Mouse (Mus musculus) 3134 (cell line): Measurements from ENCODE around the gene Tmem131l.
A peak's percentile ranks its signal among the peaks of the same experiment; 100 is the strongest.

Source experiments
- DNase-seq: peaks from one replicate; pipeline ENCODE4 v3.0.0-alpha.2; 2011; ENCODE audit warnings: low spot score; ENCODE audit not compliant: insufficient read length; ENCODE audit errors: extremely low read depth

Tmem131l gene

DNA sequence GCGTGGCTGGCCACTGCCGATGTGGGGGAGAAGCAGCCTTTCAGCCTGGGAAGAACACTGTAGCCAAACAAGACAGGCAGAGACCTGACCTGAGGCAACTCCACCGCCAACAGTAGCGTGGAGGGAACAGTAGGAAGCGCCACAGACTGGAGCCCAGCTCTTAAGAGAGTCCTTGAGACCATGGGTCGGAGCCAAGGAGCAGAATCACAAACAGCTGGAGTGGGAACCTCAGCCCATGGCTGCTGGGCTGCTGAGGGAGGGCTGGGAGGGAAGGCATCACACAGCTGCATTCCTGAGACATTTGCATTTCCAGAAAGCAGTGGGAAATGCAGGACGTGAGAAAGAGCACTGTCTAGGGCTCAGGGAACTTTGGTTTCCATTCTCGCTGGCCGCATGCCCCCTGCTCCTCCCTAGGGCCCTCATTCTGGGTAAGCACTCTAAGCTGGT, 8.8 kb upstream of the Tmem131l start:
- peak; percentile 16 for DNase-seq

DNA sequence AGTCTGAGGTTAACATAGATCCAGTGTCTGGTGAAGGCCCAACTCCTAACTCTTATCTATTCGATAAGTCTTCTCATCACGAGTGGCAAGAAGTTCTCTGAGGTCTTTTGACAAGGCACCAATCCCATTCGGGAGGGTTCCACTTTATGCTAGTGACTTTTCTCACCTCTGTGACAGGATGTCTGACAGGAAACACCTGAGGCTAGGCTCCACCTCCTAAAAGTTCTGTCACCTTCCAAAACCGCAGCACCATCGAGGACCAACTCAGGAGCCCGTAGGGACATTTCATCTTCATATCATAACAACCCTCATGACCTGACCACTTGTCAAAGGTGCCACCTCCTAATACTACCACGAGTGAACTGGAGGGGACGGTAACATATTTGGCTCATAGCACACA, 6.2 kb upstream of the Tmem131l start:
- no peak for DNase-seq

DNA sequence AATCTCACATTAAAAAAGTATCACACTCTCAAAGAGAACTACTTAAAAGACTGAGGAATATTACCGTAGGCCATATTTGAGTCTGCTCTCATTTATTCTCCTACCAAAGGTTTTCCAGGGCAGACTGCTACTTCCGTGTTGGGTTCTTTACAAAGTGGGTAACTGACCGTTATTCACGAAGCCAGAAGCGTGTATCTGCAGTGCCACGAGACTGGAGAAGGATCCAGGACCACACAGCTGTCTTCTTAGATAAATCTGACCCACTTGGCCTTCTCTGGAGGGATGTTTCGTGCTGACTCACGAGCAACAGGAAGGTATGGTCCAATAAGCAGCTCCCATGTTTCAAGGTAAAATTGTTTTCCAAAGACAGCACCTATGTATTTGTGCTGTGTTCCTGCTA, 1.8 kb upstream of the Tmem131l start:
- DNase-seq: no peak

DNA sequence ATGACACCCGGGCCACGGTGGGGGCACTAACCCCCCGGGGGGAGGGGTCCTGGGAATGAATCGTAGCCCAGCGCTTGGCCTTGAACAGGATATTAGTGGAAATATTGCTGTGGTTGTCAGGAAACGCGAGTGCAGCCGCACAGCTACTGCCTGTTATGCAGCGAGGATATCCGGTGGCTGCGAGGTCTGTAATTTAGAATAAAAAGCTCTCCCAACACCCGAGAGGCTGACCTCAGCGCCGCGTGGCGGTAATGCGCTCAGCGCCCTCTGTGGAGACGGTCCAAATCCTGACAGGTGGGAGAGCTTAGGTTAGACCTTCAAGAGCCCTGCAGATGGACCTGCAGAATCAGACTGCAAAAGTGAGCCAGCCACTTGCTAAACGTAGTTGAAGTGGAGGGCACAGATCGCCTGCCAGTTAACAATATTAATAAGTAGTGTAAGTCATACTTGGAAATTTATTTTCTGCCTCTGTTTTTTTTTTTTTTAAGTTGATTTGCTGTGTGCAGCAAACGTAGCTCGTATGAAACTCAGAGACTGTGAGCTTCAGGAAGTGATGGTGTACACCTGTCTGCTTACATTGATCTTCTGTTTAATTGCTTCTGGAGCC, 604 bp upstream of the Tmem131l start:
- DNase-seq: peak; percentile 77

DNA sequence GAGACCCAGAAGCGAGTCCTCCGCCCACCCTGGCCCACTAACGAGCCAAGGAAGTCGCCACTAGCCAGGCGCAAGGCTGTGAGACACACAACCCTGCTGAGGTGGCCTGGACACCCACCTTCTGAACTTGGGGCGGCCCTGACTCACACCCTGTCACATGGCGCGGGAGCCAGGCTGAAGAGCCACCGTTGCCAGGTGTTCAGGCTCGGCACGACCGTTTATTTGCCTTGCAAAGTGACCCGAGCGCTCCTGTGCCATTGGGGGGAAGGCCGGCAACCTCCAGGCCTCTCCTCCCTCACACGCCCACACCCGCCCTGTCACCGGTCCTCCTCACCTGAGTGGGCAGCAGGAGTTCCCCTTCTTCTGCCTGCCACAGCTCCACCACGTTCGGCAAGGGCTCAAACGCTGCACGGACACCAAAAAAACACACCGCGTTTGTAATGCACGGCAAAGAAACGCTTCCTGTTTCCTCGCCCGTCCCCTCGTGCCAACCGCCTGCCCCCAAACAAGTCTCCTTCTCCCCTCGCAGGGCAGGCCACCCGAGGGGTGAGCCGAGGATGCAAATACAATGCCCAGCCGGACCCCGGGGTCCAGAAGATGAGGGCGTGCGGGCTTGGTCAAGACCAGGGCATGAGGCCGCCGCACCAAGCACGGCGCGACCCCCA, 862 bp downstream of the Tmem131l start:
- DNase-seq: peak; percentile 73

DNA sequence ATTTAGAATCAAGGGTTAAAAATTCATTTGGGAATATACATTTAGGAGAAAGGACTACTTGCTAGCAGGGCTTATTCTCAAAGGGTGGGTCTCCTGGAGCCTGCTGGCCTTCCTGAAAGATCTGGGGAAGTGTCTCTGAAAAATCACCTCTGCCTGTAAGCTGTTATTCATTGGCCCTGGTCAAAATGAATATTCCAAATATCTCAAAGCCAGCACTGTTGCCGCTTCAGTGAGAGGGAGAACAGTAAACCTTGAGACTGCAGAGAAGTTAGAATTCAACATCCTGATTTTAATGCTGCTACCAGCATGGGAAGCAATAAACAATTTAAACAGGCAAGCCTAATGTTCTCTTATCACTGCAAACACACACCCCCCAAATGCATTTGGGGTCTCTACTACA, 1.8 kb downstream of the Tmem131l start:
- DNase-seq: no peak

DNA sequence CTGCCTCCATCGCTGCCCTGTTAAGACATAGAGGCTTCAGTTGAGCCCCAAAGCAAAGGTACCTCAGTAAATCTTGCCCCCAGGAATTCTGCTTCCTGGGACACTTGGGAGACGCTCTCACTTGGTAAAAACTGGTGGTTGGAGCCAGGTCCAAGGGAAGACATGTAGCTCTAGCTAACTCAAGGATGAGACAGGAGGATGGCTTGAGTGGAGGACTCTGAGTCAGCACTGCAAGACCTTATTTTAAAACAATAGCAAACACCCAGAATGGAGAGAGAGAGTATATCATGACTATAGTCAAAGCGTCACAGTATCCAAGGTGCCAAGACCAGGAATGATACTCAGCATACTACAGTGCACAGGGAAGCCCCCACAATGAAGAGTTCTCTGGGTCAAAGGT, 2.4 kb downstream of the Tmem131l start:
- DNase-seq: no peak

DNA sequence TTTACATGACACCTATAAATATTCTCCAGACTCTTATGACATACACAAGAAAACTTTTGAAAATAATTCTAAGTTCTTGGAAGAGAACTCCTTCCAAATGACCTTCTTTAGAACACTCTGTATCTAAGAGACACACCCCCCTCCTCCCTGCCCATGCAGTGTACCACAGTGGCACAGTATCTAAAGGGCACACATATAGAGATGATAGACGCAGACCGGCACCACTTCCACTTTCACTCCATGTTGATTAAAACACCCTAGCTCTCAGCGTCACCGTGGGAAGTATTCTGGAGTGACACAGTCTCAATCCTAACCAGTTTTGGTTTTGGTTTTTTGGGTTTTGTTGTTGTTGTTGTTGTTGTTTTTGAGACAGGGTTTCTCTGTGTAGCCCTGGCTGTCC, 3.1 kb downstream of the Tmem131l start:
- DNase-seq: no peak

DNA sequence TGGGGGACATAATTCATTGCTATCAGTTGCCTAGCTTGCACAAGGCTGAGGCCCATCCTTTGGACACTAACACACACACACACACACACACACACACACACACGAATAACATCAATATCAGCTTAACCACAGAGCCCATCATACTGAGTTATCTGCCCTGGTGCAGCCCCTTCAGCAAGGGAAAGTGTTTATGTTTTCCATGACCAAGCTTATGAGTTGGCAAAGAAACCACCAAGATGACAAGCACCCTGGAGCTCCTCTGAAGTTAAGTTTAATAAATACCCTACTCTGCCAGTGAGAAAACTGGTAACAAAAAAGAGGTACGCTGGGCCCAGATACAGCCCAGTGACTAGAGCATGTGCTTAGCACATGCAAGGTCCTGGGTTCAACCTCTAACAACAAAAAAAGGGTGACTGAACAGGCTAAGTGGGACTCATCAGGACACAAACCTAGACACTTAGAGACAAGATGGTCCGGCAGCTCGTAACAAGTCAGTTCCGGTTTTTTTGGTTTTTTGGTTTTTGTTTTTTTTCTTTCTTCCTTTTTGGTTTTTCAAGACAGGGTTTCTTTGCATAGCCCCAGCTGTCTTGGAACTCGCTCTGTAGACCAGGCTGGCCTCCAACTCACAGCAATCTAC, 4.1 kb downstream of the Tmem131l start:
- no peak for DNase-seq

DNA sequence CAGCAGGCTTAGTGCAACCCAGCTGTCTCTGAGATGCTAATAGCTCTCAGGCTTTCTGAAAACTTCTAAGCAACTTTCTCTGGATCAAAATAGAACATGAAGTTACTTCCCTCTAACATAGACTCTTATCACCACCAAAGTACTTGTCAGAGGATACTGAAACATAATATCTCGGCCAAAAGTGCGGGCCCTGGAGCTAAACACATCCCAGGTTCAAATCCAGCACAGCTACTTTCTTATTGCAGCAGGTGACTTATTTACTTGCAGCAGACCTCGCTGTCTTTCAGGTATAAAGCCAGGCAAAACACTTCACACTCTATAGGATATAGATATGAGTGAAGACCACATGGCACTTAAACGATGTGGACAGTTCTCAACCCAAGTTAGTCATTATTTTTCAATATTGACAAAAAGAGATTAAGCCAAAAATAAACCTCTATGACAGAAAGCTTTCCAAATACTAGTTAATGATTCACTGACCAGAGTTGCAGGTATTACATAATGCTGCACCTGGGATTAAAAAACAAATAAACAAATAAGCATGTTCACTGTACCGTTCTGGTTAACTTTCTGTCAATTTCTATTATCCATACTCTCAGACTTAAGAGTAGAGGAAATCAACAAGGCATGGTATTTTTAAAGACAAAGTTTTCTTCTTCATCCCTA, 5.7 kb downstream of the Tmem131l start:
- no peak for DNase-seq

DNA sequence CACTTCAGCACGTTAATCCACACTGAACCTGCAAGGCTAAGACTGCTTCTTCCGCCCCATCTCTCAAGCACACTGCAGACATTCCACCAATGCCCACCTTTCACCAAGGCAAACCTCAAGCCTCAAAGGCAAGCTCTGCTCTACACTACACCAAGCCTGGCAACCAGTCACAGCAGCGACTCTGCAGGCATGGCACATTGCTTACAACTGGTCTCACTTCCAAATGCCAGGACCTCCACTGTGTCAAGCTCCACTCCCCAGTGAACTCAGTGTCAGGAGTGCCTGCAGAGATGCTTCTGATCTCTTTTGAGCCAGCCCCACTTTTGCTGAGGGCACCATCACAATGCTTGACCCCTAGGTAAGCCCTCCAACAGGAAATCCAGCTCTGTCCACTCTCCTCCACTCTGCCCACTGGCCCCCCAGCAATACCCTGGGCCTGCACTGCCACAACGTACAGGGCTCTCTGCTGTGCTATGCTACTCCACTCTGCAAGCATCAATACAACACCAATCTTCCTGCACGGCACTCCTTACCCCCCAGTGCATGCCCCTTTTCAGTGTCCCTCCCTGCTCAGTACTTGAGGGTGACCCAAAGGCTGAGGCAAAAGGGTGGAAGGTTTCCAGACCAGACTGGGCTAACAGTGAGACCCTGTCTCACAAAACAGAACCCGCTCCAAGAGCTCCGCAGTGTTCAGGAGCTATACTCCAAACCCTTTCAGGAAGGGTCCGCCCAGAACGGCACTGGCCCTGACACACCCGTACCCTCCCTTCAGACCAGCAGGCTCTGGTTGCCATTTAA, 6.8 kb downstream of the Tmem131l start:
- DNase-seq: no peak

DNA sequence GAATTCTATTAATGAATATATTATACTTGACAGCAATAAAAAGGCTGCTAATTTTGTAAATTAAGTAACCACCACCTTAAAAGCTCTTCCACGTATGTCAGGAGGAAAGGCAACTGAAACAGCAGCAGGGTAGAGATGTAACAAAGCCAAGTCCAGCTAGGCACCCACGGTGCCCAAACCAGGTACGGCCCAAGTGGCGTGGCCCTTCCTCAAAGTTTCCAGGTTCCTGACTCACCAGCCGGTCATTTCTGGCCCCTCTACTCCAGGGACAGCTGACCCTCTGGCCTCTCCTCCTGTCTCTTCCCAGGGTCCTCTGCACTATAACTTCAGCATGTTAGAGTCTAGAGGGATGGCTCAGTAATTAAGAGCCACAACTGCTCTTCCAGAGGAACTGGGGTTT, 7.6 kb downstream of the Tmem131l start:
- no peak for DNase-seq

DNA sequence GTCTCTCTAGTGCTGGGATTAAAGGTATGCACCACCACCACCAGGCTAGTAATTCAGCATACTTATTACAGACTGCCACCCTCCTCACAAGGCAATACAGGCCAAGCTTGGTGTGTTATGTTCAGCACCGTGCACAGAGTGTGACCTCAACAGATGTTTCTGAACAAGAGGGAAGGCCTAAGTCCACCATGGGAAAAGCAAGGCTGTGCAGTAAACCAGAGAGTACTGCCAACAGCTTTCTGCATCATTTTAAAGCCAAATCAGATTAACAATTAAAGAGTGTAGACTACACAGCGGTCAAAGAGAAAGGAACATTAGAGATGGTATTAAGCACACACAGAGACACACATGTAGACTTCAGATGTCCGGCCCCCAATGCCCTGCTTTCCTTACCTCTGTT, 8.8 kb downstream of the Tmem131l start:
- no peak for DNase-seq

DNA sequence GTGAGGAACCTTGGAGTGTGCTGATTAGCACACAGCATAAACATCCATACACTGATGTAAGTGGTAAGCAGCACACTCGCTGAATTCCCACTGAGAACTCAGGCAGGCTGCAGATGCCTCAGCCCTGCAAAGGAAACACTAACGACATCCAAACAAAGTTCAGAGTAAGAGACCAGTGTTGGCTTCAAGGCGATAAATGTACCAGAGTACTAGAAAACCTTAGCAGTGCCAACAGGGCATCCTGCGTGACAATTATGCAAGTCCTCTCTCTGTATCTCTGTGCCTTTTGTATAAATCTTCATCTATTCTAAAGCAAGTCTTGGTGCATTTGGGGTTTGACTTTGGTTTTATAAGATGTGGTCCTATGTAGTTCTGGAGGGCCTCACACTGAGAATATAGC, 11.0 kb downstream of the Tmem131l start:
- no peak for DNase-seq

DNA sequence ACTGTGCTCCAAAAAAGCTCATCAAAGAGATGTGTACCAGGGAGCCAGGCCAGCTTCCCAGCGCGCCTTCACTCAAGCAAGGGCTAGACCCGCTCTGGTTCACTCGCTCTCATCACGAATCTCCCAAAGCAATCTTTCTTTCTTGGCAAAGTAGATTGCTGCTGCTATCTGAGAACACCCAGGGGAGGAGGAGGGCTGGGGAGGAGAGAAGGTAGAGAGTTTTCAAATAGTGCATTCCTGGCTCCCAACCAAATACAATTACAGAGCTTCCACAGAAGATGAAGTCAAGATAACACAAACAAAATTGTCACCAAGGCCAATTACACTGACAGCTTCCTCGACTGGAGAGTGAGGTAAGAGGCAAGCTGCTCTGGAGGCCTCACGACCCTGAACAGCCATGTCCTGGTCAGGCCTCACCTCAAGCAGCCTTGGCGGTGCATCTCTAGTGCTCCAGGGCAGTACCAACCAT, 12.2 kb downstream of the Tmem131l start:
- DNase-seq: no peak

DNA sequence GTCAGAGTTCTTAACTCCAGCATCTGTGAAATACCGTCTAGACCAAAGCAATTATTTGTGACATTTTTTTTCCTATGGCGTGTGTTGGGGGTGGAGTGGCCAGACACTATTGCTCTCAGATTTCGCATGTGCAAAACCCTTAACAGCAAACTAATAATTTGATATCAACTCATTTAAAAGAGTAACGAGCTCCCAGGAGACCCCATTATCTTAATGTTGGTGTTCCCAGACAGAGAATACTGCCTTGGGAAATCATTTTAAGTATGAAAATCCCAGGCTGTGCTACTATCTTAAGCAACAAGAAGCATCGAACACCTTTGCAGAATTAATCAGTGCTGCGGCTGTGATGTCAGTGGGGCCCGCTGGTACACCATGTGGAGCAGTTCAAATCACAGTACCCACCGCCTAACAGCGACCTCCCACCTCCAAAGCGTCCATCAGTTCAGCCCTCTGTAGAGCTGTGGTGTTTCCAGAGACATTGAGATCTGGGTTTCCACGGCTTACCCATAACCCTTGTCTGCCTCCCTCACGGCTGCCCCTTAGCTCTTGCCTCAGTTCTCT, 15.4 kb downstream of the Tmem131l start:
- DNase-seq: no peak

DNA sequence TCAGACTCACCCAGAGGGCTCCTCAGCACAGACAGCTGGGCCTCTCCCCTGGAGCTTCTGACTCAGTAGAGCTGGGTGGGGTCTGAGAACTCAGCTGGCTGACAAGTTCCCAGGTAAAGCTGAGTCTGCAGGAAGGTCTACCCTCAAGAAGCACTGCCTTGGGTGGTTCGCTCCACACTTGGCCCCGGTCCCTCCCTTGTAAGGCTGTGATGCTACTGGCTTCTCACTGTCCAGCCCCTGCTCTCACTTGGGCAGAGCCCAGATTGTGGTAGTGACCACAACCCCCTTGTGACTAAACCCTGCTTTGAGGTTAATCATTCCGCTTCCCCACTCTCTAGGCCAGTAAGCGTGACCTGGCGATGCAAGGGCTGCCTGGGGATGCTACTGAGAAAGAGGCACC, 17.3 kb downstream of the Tmem131l start:
- DNase-seq: peak; percentile 85

DNA sequence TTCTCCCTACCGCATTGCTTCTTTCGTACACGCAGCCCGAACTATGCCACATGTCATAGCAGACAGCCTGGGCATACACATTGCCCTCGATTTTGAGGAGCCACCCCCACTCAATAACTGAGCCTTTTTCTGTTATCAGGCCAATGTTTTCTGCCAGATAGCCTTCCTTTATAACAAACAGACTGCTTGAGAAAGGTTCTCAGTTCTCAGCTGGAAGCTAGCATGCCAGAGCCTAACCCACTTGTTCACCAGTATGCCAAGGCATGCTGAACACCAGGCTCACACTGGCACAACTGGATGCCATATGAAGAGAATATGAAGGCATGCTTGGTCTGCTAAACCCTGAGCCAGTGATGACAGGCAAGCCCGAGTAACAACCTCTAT, 17.8 kb downstream of the Tmem131l start:
- peak; percentile 28 for DNase-seq

DNA sequence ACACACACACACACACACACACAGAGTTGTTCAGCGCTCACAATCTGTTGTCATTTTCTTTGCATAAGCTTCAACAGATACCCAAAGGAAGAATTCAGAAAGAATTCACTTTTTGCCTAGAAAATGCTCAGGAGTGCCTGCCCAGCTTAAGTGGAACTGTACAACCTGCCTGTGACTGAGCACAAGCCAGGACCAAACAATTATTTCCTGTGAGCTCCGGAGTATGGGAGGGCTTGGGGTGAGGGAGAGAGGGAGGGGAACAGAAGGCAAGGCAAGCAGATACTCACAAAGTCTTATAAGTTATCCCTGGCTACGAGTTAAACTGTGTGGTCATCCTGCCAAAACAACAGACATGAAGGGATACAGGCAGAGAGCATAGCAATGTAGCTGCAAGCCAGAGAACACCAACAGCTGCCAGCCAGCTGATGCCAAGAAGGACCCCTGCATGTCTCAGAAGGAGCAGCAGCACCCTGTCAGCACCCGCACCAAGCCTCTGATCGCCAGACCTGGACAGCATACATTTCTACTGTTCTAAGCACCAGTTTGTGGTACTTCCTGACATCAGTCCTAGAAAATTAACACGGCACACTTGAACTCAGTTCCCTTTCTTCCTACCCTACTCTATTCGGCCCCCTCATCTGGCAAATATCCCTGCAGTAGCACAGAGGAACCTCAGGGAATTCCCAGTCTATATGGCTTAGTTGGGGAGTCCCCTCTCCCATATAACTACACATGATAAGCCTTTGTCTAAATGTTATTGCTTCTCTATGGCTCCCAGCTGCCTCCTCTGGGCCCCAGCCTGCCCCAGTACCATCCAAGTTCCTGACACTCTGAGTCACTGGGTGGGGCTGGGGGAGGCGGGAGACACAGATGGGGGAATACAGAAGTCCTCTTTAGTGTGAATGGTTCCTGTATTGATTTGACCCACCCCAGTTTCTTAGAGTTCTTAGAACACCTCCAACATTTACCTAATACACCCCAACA, 18.5 kb downstream of the Tmem131l start:
- DNase-seq: peak; percentile 46
